Mouse (Mus musculus): ENCODE results near the gene Atf1. TPM values are rescaled to one million over a fixed set of nuclear protein-coding genes. Genes with fewer than 3 reads are reported as not detected.

Atf1 gene
- total and polyA plus RNA-seq, 3 experiments: 41.8 to 854 (median 183) TPM

DNA sequence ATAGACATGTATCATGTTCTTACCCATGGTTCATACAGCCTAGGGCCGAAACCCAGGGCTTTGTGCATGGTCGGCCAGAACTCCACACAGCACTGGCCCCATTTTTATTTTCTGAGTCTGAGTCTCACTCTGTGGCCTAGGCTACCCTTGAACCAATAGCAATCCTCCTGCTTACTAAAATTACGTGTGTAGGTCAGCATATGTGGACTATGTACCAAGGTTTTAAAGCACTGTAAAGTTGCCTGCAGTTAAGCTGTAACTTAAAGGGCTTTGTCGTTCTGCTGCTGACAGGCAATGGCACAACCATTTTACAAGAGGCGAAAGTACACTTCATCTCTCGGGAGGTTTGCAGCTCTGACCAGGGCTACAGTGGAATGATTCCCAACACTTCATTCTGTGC, 61.4 kb downstream of the Atf1 start:
- Histone ChIP-seq H3K4me3 (ENCODE audit: control insufficient read depth in 1 of 2, insufficient read depth in 1 of 2, low read depth in 2 of 2, low read length in 2 of 2) (no peak overlapping the region), H3K4me1 (ENCODE audit: control insufficient read depth in 1 of 2, insufficient read depth in 2 of 2, low read length in 2 of 2) (no peaks in the 10 kb centered on the region), H3K27ac (ENCODE audit: control insufficient read depth, low read depth, low read length) (no peak overlapping the region), H3K27me3 (ENCODE audit: control insufficient read depth in 1 of 2, insufficient read depth in 2 of 2, low read length in 2 of 2) (no peaks in the 10 kb centered on the region), H3K79me2 (ENCODE audit: control insufficient read depth, insufficient read depth, low read length, poor library complexity) (no peaks in the 10 kb centered on the region), H3K9ac (ENCODE audit: control insufficient read depth, low read depth, low read length, poor library complexity, severe bottlenecking) (no peak overlapping the region), H3K9me3 (replicated peaks; ENCODE audit: insufficient read depth, low read length) (no peaks in the 10 kb centered on the region), H3K36me3 (ENCODE audit: control insufficient read depth in 1 of 2, insufficient read depth in 2 of 2, low read length in 2 of 2) (no peaks in the 10 kb centered on the region)
- DNase-seq (ENCODE audit: low read depth, low spot score): no peak
- TF ChIP-seq BHLHE40 (IDR thresholded peaks at IDR 0.05; ENCODE audit: borderline replicate concordance, low read depth, low read length) (no peak), POLR2AphosphoS2 (IDR thresholded peaks at IDR 0.05; ENCODE audit: low read length) (no peak)

DNA sequence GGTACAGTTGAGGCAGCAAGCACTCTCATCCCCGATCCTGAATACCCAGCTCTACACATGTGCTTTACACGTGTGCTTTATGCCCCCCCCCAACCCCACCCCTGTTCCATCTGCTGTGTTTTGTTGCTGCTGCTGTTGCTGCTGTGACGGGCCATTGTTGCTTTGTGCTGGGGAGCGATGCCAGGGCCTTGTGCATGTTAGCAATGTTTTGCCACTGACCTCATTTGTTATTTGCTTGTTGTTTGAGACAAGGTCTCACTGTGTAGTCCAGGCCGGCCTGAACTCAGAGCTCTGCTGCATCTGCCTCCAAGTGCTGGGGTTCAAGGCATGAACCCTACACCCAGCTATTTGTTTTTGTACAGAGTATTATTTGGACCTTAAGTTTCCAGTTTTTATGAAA, 63.2 kb downstream of the Atf1 start:
- TF ChIP-seq POLR2A (IDR thresholded peaks at IDR 0.05; ENCODE audit: control insufficient read depth in 1 of 2, insufficient read depth in 1 of 2, low read depth in 1 of 2, low read length in 2 of 2, poor library complexity in 1 of 2) (no peak), MAZ (IDR thresholded peaks at IDR 0.05; ENCODE audit: low read depth, low read length) (no peak), NRF1 (IDR thresholded peaks at IDR 0.05; ENCODE audit: insufficient read depth, low read depth, low read length, poor library complexity, severe bottlenecking) (no peak), HCFC1 (IDR thresholded peaks at IDR 0.05; ENCODE audit: low read depth, low read length) (no peak), GATA1 (IDR thresholded peaks at IDR 0.05; ENCODE audit: low read depth, low read length) (no peak), KAT2A (conservative IDR thresholded peaks at IDR 0.05; ENCODE audit: low read depth, low read length) (no peak), JUND (IDR thresholded peaks at IDR 0.05; ENCODE audit: low read depth, low read length) (no peak), CTCF (IDR thresholded peaks at IDR 0.05 in 2 of 3, conservative IDR thresholded peaks at IDR 0.05 in 1 of 3; ENCODE audit: control insufficient read depth in 1 of 3, insufficient read depth in 1 of 3, low read depth in 2 of 3, low read length in 3 of 3, poor library complexity in 1 of 3, severe bottlenecking in 1 of 3) (no peak), POLR2AphosphoS5 (IDR thresholded peaks at IDR 0.05; ENCODE audit: borderline replicate concordance, low read depth, low read length) (no peak), E2F4 (IDR thresholded peaks at IDR 0.05; ENCODE audit: borderline replicate concordance, low read depth, low read length) (no peak), CHD2 (IDR thresholded peaks at IDR 0.05; ENCODE audit: low read length) (no peak), MYC (IDR thresholded peaks at IDR 0.05; ENCODE audit: low read depth, low read length) (no peak), ZC3H11A (IDR thresholded peaks at IDR 0.05; ENCODE audit: low read depth, low read length) (no peak), UBTF (IDR thresholded peaks at IDR 0.05; ENCODE audit: borderline replicate concordance, insufficient read depth, low read depth, low read length) (no peak), CHD1 (IDR thresholded peaks at IDR 0.05; ENCODE audit: low read depth, low read length) (no peak), EP300 (IDR thresholded peaks at IDR 0.05; ENCODE audit: low read depth in 1 of 2, low read length in 2 of 2) (no peak), MEF2A (IDR thresholded peaks at IDR 0.05; ENCODE audit: extremely low read depth, insufficient replicate concordance, low read depth, low read length, poor library complexity, severe bottlenecking) (no peak), MXI1 (IDR thresholded peaks at IDR 0.05; ENCODE audit: low read depth, low read length) (no peak)
- H3K79me2 ChIP-seq (ENCODE audit: control insufficient read depth, insufficient read depth, low read length, poor library complexity): no peaks in the 10 kb centered on the region
- H3K9ac ChIP-seq (ENCODE audit: control insufficient read depth, low read depth, low read length, poor library complexity, severe bottlenecking): no peak overlapping the region
- no peak overlapping the region for H3K27ac ChIP-seq (ENCODE audit: control insufficient read depth, low read depth, low read length)
- H3K36me3 ChIP-seq (ENCODE audit: control insufficient read depth in 1 of 2, insufficient read depth in 2 of 2, low read length in 2 of 2): no peaks in the 10 kb centered on the region
- no peaks in the 10 kb centered on the region for H3K9me3 ChIP-seq (replicated peaks; ENCODE audit: insufficient read depth, low read length)
- no peaks in the 10 kb centered on the region; a peak in 1 of 4 replicates for H3K27me3 ChIP-seq (ENCODE audit: control insufficient read depth in 1 of 2, insufficient read depth in 2 of 2, low read length in 2 of 2)
- H3K4me1 ChIP-seq (ENCODE audit: control insufficient read depth in 1 of 2, insufficient read depth in 2 of 2, low read length in 2 of 2): no peaks in the 10 kb centered on the region
- no peak for DNase-seq (ENCODE audit: low read depth, low spot score)
- no peak overlapping the region for H3K4me3 ChIP-seq (ENCODE audit: control insufficient read depth in 1 of 2, insufficient read depth in 1 of 2, low read depth in 2 of 2, low read length in 2 of 2)

Measured in MEL (cell line).